Mouse (Mus musculus) heart, postnatal 0 days (tissue): Measurements from ENCODE around the gene Pik3r6. TPM values are rescaled to one million over a fixed set of nuclear protein-coding genes. Genes with fewer than 3 reads are reported as not detected.

Experiments
- ATAC-seq: fragments of 200-750 bp; cut with Nextera tagmentation; 2 replicates; pipeline ENCODE4 v1.8.0; 2017; ENCODE audit warnings: low read depth, moderate number of reproducible peaks, moderate library complexity; ENCODE audit not compliant: insufficient read depth
- DNase-seq: peaks from one replicate; pipeline ENCODE4 v3.0.0-alpha.2; 2016; ENCODE audit warnings: low spot score
- H3K27ac ChIP-seq: fragments of 300-500 bp; sonication (generic); 2 replicates; pipeline ENCODE4 v1.5.1; 2014; ENCODE audit warnings: low read depth, mild to moderate bottlenecking
- H3K27me3 ChIP-seq: fragments of 300-500 bp; sonication (generic); 2 replicates; pipeline ENCODE4 v1.6.1; 2014; ENCODE audit warnings: low read length, mixed read lengths; ENCODE audit not compliant: control insufficient read depth, insufficient read depth
- H3K36me3 ChIP-seq: fragments of 300-500 bp; sonication (generic); replicated peaks from 2 replicates; pipeline ENCODE4 v1.6.1; 2014; ENCODE audit warnings: low read length, mixed read lengths; ENCODE audit not compliant: control insufficient read depth, insufficient read depth
- H3K4me1 ChIP-seq: fragments of 300-500 bp; sonication (generic); 2 replicates; pipeline ENCODE4 v1.6.1; 2014; ENCODE audit warnings: antibody characterized with exemption; ENCODE audit not compliant: control insufficient read depth, insufficient read depth
- H3K4me2 ChIP-seq: fragments of 300-500 bp; sonication (generic); 2 replicates; pipeline ENCODE4 v1.6.1; 2014; ENCODE audit warnings: low read depth, mild to moderate bottlenecking, low read length, moderate library complexity
- H3K4me3 ChIP-seq: fragments of 300-500 bp; sonication (generic); 2 replicates; pipeline ENCODE4 v1.5.1; 2014; ENCODE audit warnings: low read depth, low read length
- H3K9ac ChIP-seq: fragments of 300-500 bp; sonication (generic); replicated peaks from 2 replicates; pipeline ENCODE4 v1.6.1; 2014; ENCODE audit warnings: low read depth, low read length, mixed read lengths
- H3K9me3 ChIP-seq: fragments of 300-500 bp; sonication (generic); replicated peaks from 2 replicates; pipeline ENCODE4 v1.6.1; 2016; ENCODE audit warnings: low read length; ENCODE audit not compliant: control insufficient read depth
- CTCF ChIP-seq: IDR thresholded peaks from 2 replicates; pipeline ENCODE4 v1.5.1; 2016; ENCODE audit warnings: antibody characterized with exemption, control low read depth, low read depth
- EP300 ChIP-seq: IDR thresholded peaks from 2 replicates; pipeline ENCODE4 v1.6.1; 2016; ENCODE audit warnings: antibody characterized with exemption, low read depth
- WGBS: fragments of 180-500 bp; shearing (Covaris S2); extraction: QIAGEN DNeasy Blood & Tissue Kit; methylation state at CpG from one replicate; pipeline ENCODE4 v1.1.7; 2014; 5-methylcytosine and 5-hydroxymethylcytosine counted together
- polyA plus RNA-seq: library from polyadenylated mRNA; unstranded; fragments of >200 nt; fragmentation: Nextera tagmentation; extraction: Ambion mirVana; gene quantifications from 2 replicates; pipeline ENCODE4 v1.2.1, GENCODE M21; 2015
- total RNA-seq: library from RNA; depleted of rRNA; stranded (reverse); fragments of >200 nt; gene quantifications from 2 replicates; pipeline ENCODE4 v1.2.3, GENCODE M21; 2014; ENCODE audit warnings: low replicate concordance

Pik3r6 gene
- total and polyA plus RNA-seq, 2 experiments from 2014 or later = 5.0 to 8.8 TPM

DNA sequence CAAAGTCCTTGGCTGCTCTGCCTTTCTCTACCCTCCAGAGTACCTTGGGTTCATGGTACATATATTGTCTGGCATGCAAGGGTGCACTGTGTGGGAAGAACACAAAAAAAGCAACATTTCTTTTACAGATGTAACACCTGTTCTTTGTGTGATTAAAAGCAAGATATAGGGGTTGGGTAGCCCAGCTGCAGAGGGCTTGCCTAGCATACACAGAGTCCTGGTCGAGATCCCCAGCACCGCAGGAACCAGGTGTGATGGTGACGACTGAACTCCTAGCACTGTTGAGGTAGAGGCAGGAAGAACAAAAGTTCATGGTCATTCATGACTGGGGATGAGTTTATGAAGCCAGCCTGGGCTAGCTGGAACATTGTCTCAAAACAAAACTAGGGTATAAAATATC lies 40.1 kb upstream of the Pik3r6 start:
- 69% methylated on average over 3 of the region's 3 CpGs for WGBS
- H3K9ac ChIP-seq = no peak overlapping the region

DNA sequence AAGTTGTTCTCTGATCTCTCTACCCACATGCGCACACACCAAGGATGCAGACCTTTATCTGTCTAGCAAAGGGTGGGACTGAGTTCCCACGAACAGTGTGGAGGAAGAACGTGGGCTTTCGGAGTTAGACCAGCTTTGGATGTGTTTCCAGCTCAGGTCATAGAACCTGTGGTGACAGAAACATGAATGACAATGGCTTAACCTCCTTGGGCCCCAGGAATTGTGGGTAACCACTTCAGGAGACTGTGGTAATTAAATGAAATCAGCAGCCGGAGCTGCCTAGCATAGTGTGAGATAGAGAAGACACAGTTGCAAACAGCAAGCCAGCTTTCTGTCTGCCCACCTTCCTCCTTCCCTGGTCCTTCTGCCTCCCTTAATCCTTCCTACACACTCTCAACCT lies 38.6 kb upstream of the Pik3r6 start:
- TF ChIP-seq CTCF (no peak), EP300 (no peak)
- Histone ChIP-seq H3K9me3 (no peaks in the 10 kb centered on the region), H3K4me1 (no peaks in the 10 kb centered on the region), H3K36me3 (no peaks in the 10 kb centered on the region), H3K4me2 (no peak overlapping the region), H3K27me3 (no peaks in the 10 kb centered on the region), H3K9ac (no peak overlapping the region), H3K4me3 (no peak overlapping the region), H3K27ac (no peak overlapping the region)
- ATAC-seq (no peak), DNase-seq (no peak)
- WGBS = 60% methylated on average over 5 of the region's 5 CpGs

More for the DNA sequence above, 40.1 kb upstream of the Pik3r6 start:
- no peak for DNase-seq
- ATAC-seq = no peak
- Histone ChIP-seq H3K27ac (no peak overlapping the region), H3K9me3 (no peaks in the 10 kb centered on the region), H3K4me3 (no peak overlapping the region), H3K27me3 (no peaks in the 10 kb centered on the region), H3K4me1 (no peaks in the 10 kb centered on the region), H3K36me3 (no peaks in the 10 kb centered on the region), H3K4me2 (no peak overlapping the region)
- no peak for TF ChIP-seq EP300
- TF ChIP-seq CTCF = no peak

DNA sequence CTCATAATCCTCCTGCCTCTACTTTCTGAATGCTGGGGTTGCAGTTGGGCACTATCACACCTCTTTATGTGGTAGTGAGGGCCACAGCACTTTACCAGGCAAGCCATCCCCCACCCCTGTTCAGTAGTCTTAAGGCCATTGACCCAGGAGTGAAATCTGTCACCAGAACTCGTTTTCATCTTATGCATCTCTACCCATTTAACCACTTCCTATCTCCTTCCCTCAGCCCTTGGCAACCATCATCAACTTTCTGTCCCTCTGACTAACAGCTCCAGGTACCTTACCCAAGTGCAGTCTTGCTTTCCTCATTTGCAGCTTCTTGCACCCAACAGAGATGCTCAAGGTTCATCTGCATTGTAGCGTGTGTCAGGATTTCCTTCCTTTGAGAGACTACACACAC lies 37.7 kb upstream of the Pik3r6 start:
- DNase-seq (no peak), ATAC-seq (no peak)
- H3K9ac ChIP-seq = no peak overlapping the region
- no peak overlapping the region for H3K4me2 ChIP-seq
- no peaks in the 10 kb centered on the region for H3K27me3 ChIP-seq
- no peak overlapping the region for H3K27ac ChIP-seq
- no peaks in the 10 kb centered on the region for H3K36me3 ChIP-seq
- no peak for TF ChIP-seq CTCF
- no peak for TF ChIP-seq EP300
- no peaks in the 10 kb centered on the region for H3K9me3 ChIP-seq
- WGBS = 58% methylated on average over 2 of the region's 2 CpGs
- H3K4me1 ChIP-seq = no peaks in the 10 kb centered on the region
- no peak overlapping the region for H3K4me3 ChIP-seq

DNA sequence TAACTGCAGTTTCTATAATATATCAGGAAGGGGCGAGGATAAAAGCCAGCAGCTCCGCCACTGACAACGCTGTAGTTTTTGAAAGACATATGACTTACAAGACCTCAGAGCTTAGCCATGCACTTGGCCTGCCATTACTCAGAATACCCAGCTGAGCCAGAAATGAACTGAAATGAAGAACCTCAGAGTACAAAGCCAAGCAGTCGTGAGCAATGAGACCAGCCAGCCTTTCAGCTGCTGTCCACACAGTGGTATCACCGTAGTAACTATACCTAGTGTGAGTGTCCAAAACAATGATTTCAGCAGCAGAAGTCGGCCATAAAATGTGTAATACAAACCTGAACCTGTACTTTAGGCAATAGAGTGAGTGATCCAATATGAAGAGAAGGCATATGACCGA lies 35.4 kb upstream of the Pik3r6 start:
- no peak for TF ChIP-seq EP300
- TF ChIP-seq CTCF = no peak
- 81% methylated on average over 7 of the region's 7 CpGs for whole genome bisulfite sequencing

DNA sequence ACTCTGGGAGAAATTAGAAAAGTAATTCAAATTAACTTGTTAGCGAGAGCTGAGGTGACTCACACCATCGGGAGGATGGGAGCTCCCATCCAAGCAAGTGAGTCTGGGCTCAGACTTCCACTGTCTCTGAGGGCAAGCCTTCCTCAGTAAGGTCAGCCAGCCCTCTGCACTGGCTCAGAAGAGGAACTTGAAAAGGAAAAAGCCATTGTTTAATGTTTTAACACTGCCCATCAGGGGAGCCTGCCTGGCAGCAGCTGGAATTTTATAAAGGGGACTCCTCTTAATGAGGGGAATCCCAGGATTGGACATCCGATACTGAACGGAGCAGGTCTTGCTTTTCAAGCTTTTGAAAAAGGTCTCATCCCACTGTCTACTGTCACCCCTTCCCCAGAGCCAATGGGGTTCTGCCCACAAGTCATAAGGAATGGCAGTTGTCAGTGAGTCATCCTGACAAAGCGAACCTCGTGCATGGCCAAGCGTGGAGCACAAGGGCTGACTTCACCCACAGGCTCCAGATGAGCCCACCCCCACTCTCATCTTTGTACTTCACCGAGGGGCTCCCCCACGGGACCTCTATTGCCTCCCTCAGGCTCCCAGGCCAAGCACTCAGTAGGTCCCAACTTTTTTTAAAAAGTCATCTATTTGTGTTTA lies 34.7 kb upstream of the Pik3r6 start:
- TF ChIP-seq EP300 (no peak), CTCF (no peak)
- H3K27me3 ChIP-seq = no peaks in the 10 kb centered on the region
- no peaks in the 10 kb centered on the region for H3K9me3 ChIP-seq
- H3K9ac ChIP-seq = no peak overlapping the region
- H3K36me3 ChIP-seq = no peaks in the 10 kb centered on the region
- ATAC-seq (no peak), DNase-seq (no peak)
- H3K27ac ChIP-seq = no peak overlapping the region
- no peaks in the 10 kb centered on the region for H3K4me1 ChIP-seq
- no peak overlapping the region for H3K4me2 ChIP-seq
- 63% methylated on average over 9 of the region's 9 CpGs for WGBS
- H3K4me3 ChIP-seq = no peak overlapping the region

More for the DNA sequence above, 35.4 kb upstream of the Pik3r6 start:
- no peak overlapping the region for H3K9ac ChIP-seq
- no peaks in the 10 kb centered on the region for H3K27me3 ChIP-seq
- no peak overlapping the region for H3K4me2 ChIP-seq
- ATAC-seq (no peak), DNase-seq (no peak)
- no peak overlapping the region for H3K27ac ChIP-seq
- no peaks in the 10 kb centered on the region for H3K4me1 ChIP-seq
- H3K9me3 ChIP-seq = no peaks in the 10 kb centered on the region
- no peaks in the 10 kb centered on the region for H3K36me3 ChIP-seq
- no peak overlapping the region for H3K4me3 ChIP-seq

DNA sequence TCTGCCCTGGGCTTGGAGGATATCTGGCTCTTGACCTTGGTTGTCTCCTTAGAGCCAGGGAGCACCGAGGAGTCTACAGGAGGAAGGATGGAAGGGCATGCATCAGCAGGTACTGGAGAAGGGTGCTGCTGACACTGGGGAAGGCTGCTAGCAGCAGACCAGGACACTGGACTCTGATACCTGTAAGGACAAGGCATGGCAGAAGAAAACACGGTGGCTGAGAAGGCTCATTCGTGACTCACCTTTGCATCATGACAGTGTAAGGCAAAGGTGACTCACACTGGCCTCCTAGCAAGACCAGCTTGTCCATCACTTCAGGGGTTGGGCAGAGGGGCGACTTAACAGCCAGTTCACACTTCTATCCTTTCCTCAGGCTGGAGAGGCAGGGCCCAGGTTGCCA lies 33.9 kb upstream of the Pik3r6 start:
- no peak overlapping the region for H3K4me3 ChIP-seq
- DNase-seq (no peak), ATAC-seq (no peak)
- no peak overlapping the region for H3K27ac ChIP-seq
- H3K36me3 ChIP-seq = no peaks in the 10 kb centered on the region
- no peaks in the 10 kb centered on the region for H3K27me3 ChIP-seq
- 76% methylated on average over 4 of the region's 4 CpGs for WGBS
- TF ChIP-seq EP300 = no peak
- no peak for TF ChIP-seq CTCF
- H3K9me3 ChIP-seq = no peaks in the 10 kb centered on the region
- H3K4me2 ChIP-seq = no peak overlapping the region
- no peak overlapping the region for H3K9ac ChIP-seq
- H3K4me1 ChIP-seq = no peaks in the 10 kb centered on the region
